Mouse (Mus musculus): ENCODE results near the gene Gm10974.

The Gm10974 gene

DNA sequence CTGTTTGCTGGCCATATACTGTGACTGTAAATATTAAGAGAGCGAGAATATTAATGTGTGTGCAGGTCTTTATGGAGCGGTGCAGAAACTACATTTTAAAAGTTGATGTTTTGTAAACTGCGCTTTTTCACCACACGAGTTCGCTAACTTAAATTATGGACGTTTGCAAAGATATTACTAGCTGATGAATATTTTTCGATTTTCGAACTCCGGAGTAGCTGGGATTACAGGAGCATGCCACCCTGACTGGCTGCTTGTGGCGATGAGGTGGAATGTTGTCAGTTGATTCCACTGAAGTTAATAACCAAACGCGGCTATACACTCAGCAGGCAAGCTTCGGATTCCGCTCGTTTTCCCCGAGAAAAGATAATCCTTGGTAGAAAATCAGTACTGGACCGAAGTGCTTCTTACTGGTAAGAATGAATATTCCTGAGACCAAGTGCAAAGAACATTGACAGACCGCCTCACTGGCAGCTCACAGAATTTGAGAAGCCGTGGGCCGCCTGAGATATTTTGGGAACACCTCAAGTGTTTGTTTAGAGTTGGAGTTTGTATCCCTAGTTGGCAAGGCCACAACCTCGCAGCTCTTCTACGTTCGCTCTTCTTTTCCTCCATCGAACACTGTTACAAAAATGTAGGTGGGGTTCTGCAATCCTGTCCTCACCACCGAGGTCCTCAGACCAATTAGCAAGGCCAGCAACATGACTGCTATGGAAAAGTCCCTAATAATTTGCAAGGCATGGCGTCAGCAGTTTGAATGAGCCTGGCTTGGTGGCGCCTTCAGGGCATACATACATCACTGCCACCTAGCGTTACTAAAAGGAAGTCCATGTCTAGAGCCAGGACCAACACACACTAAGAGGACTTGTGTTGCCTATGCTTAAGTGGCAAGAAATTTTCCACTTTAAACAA is 23.2 kb downstream of the Gm10974 start:
- in situ Hi-C loops (cut with MboI; ENCODE audit: low pct_unique_long_range_greater_than_20kb in 1 of 2, low sequenced_read_pairs in 2 of 2, unreplicated experiment in 1 of 2) = no loop called here

- in situ Hi-C loops (cut with MboI; ENCODE audit: low pct_unique_long_range_greater_than_20kb in 1 of 2, low sequenced_read_pairs in 2 of 2, unreplicated experiment in 1 of 2) = no loop called here
Observed at GRCm38 (mm10) chr7:66397288-66397687, 31.6 kb downstream of the Gm10974 start.

DNA sequence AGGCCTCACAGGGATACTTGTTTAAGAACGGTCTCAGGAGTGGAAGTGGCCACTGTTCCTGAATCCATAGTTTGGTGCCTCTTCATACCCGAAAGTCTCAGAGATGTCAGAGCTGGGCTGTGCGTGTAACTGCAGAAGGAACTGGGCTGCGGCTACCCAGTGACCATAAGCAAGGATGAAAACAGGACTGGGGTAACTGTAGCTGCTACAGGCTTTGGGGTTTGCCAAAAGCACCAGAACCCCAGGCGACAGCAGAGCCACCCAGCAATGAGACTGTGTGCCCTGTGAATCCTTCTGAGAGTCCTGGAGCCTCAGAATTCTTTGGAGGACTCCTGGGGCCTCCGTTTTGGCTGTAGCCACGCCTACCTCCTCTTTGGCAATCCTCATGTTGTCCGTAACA is 35.9 kb downstream of the Gm10974 start:
- in situ Hi-C loops (cut with MboI; ENCODE audit: low pct_unique_long_range_greater_than_20kb in 1 of 2, low sequenced_read_pairs in 2 of 2, unreplicated experiment in 1 of 2) = no loop called here

DNA sequence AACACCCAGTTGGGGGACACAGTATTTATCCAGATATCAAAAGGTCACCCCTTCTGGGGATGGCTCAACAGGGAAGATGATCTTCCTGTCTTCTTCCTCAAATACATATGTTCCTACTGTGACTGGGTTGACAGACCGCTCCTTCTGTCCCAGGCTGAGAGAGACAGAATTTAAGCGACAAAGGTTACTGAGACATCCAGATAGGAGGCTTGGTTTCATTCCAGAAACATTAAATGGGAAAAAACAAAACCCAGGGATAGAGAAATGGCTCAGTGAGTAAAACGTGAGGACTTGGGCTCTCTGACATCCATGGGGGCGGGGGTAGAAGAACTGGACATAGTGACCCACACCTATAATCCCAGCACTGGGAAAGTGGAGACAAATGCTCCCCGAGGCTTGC is 37.2 kb downstream of the Gm10974 start:
- in situ Hi-C loops (cut with MboI; ENCODE audit: low pct_unique_long_range_greater_than_20kb in 1 of 2, low sequenced_read_pairs in 2 of 2, unreplicated experiment in 1 of 2) = no loop called here

DNA sequence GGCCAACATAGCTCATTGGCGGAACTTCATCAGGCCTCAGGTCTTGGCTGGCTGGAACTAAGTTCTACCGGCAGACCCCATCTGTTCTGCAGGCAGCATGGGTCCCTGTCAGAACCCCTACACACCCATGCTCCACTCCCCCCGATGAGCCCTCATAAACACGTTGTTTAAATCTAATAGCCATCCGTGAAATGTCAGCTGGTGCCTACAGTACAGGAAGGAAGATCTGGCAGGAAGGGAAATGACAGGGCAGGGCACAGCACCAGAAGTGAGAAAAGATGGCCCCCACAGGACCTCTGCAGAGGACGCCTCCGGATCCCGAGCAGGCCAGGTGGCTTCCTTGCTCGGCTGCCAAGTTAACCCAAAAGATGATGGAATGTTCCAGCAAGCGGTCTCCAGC is 38.4 kb downstream of the Gm10974 start:
- in situ Hi-C loops (cut with MboI; ENCODE audit: low pct_unique_long_range_greater_than_20kb in 1 of 2, low sequenced_read_pairs in 2 of 2, unreplicated experiment in 1 of 2) = no loop called here

DNA sequence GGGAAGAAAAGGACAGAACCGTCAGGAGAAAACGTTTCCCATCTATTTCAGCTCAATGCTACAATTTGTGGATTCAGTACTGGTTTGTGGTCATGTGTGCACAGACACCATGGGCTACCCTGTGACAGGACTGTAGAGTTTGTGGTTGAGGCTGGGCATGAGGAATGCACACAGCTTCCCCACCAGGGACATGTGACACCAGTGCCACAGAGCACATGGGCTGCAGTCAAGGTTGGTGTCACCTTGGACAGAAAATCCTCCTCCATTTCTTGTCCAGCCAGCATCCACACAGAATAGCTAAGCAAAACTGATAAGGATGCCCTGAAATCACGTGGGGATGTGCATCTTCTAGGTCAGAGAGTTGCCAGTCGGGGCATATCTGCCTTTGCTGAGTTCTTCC is 39.1 kb downstream of the Gm10974 start:
- in situ Hi-C loops (cut with MboI; ENCODE audit: low pct_unique_long_range_greater_than_20kb in 1 of 2, low sequenced_read_pairs in 2 of 2, unreplicated experiment in 1 of 2) = no loop called here

DNA sequence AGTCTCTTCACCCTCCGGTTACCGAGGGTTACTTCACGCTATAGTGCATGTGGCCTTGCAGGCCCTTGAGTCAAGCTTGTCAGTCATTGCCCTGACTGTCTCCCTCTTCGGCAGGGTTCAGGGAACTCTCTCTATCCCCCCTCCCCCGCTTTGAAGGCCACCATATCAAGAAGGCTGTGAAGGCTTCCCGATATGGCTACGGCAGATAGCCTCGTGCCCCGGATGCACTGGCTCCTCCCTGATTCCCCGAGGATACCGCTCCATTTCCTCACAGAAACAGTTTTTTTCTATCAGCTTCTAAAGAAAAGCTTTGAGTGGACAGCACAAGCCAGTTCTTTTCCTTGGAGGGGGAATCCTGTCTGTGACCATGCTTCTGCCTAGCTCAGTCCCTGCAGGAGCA is 39.8 kb downstream of the Gm10974 start:
- in situ Hi-C loops (cut with MboI; ENCODE audit: low pct_unique_long_range_greater_than_20kb in 1 of 2, low sequenced_read_pairs in 2 of 2, unreplicated experiment in 1 of 2) = no loop called here

DNA sequence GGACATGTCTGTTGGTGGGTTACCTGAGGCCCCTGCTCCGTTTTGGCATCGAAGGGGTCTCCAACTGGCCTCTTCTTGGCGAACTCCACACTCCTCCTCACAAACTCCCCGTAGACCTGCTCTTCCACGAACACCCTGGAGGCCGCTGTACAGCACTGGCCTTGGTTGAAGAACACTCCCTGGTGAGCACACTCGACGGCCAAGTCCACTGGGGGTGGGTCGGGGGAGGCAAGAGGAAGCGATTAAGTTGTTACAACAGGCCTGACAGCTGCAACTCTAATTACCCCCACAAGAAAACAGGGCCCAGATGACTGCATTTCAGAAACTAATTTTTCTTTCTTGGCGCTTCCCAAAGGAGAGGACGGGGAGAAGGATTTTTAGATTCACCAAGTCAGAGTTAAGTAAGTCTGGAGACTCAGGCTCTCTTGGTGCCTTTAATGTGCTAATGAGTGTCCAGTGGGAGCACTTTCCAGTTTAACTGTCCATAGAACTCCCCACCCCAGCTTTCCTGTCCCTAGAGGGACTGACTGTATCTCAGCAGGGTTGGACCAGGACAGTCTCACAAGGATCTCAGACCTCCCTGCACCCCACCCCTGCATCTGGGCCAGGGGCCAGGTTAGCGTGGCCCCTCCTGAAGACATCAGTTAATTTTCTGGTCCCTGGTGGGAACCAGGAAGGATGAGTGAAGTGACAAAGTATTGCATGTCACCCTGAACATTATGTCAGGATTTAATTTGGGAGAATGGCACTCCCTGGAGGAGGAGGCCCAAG is 40.4 kb downstream of the Gm10974 start:
- in situ Hi-C loops (cut with MboI; ENCODE audit: low pct_unique_long_range_greater_than_20kb in 1 of 2, low sequenced_read_pairs in 2 of 2, unreplicated experiment in 1 of 2) = no loop called here

DNA sequence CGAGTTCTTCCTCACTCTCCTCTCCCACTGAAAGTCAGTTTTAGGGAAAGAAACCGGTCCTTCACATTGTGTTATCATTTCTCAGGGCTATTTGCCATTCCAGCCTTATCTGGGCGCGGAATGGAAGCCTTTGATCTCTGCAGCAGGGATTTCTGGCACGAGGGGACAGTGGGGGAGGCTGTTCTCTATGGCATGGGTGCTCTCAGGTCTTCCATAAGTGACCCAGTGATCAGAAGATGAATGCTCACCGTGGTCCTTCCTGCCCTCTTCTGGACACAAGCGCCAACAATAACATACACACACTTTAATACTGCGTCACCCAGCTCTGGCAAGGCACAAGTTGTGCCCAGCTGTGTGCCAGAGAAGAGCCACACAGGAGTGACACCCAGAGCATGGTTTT is 41.3 kb downstream of the Gm10974 start:
- in situ Hi-C loops (cut with MboI; ENCODE audit: low pct_unique_long_range_greater_than_20kb in 1 of 2, low sequenced_read_pairs in 2 of 2, unreplicated experiment in 1 of 2) = no loop called here

DNA sequence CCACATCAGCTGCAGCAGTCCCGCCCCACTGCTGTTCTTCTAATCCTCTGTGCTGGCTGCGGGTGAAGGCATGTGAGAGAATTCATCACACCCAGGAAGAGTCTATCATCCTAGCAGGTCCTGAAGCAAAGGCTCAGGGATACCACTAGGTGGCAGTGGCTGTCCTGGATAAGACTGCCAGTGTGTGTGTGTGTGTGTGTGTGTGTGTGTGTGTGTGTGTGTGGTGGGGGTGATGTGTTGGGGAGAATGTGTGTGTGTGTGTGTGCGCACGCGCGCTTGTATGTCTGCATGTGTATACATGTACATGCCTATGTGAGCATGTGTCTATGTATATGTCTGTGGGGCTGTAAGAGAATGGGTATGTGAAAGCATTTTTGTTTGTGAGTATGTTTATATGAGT is 43.7 kb downstream of the Gm10974 start:
- in situ Hi-C loops (cut with MboI; ENCODE audit: low pct_unique_long_range_greater_than_20kb in 1 of 2, low sequenced_read_pairs in 2 of 2, unreplicated experiment in 1 of 2) = no loop called here

DNA sequence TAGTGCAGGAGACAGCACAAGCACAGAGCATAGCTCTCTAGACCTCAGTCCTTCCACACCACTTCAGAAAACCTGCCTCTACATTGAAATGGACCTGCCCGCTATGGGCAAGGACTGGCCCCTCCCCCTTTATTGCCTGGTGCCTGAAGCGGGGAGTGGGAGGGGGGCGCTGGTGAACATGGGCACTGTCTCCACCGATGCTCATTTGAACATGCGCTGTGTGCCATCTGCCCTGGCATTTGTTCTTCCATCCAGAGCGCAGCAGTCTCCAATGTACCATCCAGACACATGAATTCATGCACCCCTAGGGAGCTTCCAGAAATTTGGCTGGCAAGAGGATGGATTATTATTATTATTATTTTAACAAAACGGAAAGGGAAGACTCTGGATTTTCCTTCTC is 47.4 kb downstream of the Gm10974 start:
- in situ Hi-C loops (cut with MboI; ENCODE audit: low pct_unique_long_range_greater_than_20kb in 1 of 2, low sequenced_read_pairs in 2 of 2, unreplicated experiment in 1 of 2) = loop anchor here (5.0 to 10.0 kb wide), 3 partner anchors 112 to 249 kb away; no protein-coding TSS in a partner anchor

DNA sequence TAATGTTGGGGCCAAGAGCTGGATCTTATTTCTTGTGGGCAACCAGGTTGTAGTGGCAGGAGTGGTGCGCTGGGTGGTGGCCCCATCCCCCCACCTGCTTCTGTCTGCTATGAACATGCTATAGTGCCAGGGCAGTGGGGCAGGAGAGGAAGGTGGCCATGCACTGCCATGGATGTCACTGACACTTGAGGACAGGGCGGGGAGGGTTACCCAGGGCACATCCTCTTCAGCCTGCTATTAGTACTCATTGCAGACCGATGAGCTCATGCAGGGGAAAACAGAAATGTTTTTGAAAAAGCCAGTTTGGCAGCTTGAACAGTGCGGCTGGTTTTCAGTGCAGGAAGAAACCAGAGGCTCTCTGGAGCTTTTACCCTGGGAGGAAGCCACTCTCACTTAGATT is 51.1 kb downstream of the Gm10974 start:
- in situ Hi-C loops (cut with MboI; ENCODE audit: low pct_unique_long_range_greater_than_20kb in 1 of 2, low sequenced_read_pairs in 2 of 2, unreplicated experiment in 1 of 2) = loop anchor here in 1 of 2 experiments (10.0 kb wide), 2 partner anchors 108 to 238 kb away; no protein-coding TSS in a partner anchor

GRCm38 (mm10) chr7:66418981-66419380 is 53.3 kb downstream of the Gm10974 start:
- in situ Hi-C loops (cut with MboI; ENCODE audit: low pct_unique_long_range_greater_than_20kb in 1 of 2, low sequenced_read_pairs in 2 of 2, unreplicated experiment in 1 of 2) = loop anchor here in 1 of 2 experiments (10.0 kb wide), 2 partner anchors 106 to 236 kb away; no protein-coding TSS in a partner anchor

DNA sequence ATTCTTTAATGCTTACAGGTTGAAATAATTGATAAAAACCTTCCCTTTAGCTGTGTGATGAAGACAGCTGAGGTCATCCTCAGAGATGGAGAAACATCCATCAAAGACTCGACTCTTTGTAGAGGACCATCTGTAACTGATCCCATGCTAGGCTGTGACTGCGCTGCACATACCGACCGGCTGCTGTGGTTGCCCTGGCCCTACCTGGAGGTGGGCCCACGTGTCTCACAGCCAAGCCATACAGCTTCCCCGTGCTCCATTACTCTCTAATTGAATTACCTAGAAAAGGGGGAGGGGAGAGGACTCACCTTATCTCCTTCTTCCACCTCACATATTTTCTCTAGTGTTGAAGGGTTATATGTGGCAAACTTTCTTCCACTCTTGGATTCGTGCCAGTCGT is 56.2 kb downstream of the Gm10974 start:
- in situ Hi-C loops (cut with MboI; ENCODE audit: low pct_unique_long_range_greater_than_20kb in 1 of 2, low sequenced_read_pairs in 2 of 2, unreplicated experiment in 1 of 2) = no loop called here

DNA sequence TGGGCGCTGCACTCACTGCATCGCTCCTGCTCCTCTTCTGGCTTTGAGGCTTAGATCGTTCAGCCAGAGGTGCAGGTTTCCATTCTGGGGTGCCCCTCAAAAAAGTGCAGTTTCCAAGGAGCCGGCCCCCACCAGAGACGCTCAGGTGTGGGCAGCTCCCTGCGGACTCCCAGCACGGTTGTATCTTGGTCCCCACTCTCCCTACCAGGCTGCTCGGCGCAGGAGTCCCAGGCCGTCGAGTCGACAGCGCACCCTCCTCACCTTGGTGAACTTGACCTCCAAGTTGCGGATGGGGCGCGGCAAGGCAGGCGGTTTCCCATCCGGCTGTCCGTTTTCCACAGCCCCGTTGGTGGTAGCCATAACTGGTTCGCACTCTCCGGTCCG is 61.3 kb downstream of the Gm10974 start:
- in situ Hi-C loops (cut with MboI; ENCODE audit: low pct_unique_long_range_greater_than_20kb in 1 of 2, low sequenced_read_pairs in 2 of 2, unreplicated experiment in 1 of 2) = no loop called here

DNA sequence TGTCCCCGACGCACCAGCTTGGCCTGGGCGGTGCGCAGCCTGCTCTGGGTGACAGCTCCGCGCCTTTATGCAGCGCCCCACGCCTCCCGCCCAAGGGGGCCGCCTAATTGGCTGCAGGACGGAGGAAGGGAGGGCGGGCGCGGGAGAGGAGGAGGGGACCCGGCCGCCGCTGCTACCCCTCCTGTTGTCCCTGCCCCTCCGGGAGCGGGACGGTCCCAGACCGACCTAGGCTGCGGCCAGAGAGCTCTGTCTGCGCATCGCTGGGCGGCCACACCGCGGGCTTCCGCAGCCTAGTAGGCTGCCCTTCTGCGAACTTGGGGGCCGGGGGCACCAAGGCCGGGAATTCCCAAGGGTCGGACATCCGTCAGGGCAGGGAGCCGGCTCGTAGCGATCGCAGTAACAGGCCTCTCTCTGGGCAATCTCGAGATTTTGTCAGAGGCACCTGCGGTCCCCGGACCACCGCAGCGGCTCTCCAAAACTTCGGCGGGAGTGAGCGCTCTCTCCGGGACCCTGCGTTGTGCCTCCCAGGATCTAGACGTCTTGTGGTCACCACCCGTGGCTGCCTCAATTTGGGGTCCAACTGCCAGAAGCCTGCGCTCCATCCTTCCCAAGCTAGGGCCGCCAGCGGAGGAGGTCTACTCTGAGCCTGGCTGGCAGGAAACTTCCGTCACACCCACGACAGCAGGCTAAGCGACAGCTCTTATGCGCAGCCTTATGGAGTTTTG is 61.9 kb downstream of the Gm10974 start, which contains the start of gene Aldh1a3:
Gene Aldh1a3, minus strand, starts transcription at position 81 of the 725 bp plus-strand sequence.
- in situ Hi-C loops (cut with MboI; ENCODE audit: low pct_unique_long_range_greater_than_20kb in 1 of 2, low sequenced_read_pairs in 2 of 2, unreplicated experiment in 1 of 2) = no loop called here

GRCm38 (mm10) chr7:66434453-66434935 is 68.8 kb downstream of the Gm10974 start:
- in situ Hi-C loops (cut with MboI; ENCODE audit: low pct_unique_long_range_greater_than_20kb in 1 of 2, low sequenced_read_pairs in 2 of 2, unreplicated experiment in 1 of 2) = no loop called here
